Mouse (Mus musculus): Measurements from ENCODE around the gene Rexo1. TPM values are rescaled to one million over a fixed set of nuclear protein-coding genes. Genes with fewer than 3 reads are reported as not detected.

Rexo1 gene
- polyA plus RNA-seq, 2 experiments = 27.9 to 56.4 TPM

- ATAC-seq (ENCODE audit: low FRiP score, low read depth) = peak; percentile 86
- H3K4me3 ChIP-seq (replicated peaks; ENCODE audit: low read length) = peak within 1 kb of the TSS; percentile 86
- 2% methylated on average over 33 of the region's 97 CpGs for WGBS
- no peaks in the 10 kb centered on the region for H3K27me3 ChIP-seq (ENCODE audit: control insufficient read depth, insufficient read depth, low read length)
- H3K4me2 ChIP-seq (replicated peaks; ENCODE audit: low read depth, low read length, severe bottlenecking) = peak within 1 kb of the TSS; percentile 91
- H3K4me1 ChIP-seq (ENCODE audit: control insufficient read depth, insufficient read depth, low read length) = peaks cover 31% of the 10 kb centered on the region
- peak within 1 kb of the TSS; percentile 90 for H3K27ac ChIP-seq (replicated peaks; ENCODE audit: low read depth, low read length)
- peak within 1 kb of the TSS; percentile 76 for H3K9ac ChIP-seq (ENCODE audit: low read depth, low read length, severe bottlenecking)
- peaks cover 6% of the 10 kb centered on the region; the same call in 1 of the 2 replicates for H3K36me3 ChIP-seq (ENCODE audit: control insufficient read depth, insufficient read depth, low read length)
- no peak for TF ChIP-seq POLR2A (IDR thresholded peaks at IDR 0.05; ENCODE audit: borderline replicate concordance, extremely low read depth, insufficient read depth, insufficient read length)
- DNase-seq (ENCODE audit: low spot score) = peak; percentile 96
- no peaks in the 10 kb centered on the region for H3K9me3 ChIP-seq (ENCODE audit: control insufficient read depth, low read length)
Measured at GRCm38 (mm10) chr10:80577195-80578130, 16.1 kb upstream of the Rexo1 start, which contains the start of gene Klf16. Gene Klf16 (minus strand): TSS chr10:80577321.

DNA sequence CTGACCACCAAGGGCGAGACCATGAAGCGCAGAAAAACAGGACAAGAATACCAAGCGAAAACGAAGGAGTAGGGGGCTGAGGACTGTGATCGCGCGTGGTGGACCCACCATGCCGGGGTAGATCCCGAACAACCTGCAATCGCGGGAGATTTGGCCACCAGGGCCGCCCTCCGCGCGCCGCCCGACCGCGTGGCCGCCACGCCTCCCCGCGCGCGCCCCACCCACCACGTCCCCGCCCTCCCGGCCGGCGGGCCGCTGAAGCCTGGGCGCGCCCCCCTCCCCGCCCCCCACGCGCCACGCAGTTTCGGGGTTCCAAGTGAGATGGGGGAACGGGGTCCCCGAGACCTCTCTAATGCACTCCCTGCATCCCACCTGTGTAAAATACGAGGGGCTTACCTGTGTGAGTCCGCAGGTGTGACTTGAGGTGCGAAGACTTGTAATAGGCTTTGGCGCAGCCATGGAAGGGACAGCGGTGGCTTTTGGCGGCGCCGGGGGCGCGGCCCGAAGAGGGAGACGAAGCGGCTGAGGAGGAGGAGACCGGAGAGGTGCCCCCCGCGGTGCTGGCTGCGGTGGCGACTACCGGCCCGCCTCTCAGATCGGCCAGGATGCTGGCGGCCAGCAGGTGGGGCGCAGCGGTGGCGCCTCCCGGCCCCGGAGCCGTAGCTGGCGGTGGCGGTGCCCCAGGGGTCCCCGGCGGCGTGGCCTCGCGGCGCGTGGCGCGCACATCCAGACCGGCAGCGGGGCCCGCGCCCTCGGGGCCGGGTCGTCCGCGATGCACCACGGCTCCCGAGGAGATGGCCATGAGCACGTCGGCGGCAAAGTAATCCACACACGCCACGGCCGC, 15.2 kb upstream of the Rexo1 start:
- DNase-seq (ENCODE audit: low spot score) (peak; percentile 52), ATAC-seq (ENCODE audit: low FRiP score, low read depth) (peak; percentile 13)
- peaks cover 4% of the 10 kb centered on the region; the same call in 1 of the 2 replicates for H3K36me3 ChIP-seq (ENCODE audit: control insufficient read depth, insufficient read depth, low read length)
- peak overlapping the region; percentile 83 for H3K27ac ChIP-seq (replicated peaks; ENCODE audit: low read depth, low read length)
- peak overlapping the region; percentile 86 for H3K4me3 ChIP-seq (replicated peaks; ENCODE audit: low read length)
- H3K4me2 ChIP-seq (replicated peaks; ENCODE audit: low read depth, low read length, severe bottlenecking) = peak overlapping the region; percentile 91
- H3K4me1 ChIP-seq (ENCODE audit: control insufficient read depth, insufficient read depth, low read length) = peaks cover 38% of the 10 kb centered on the region
- peak overlapping the region; percentile 76 for H3K9ac ChIP-seq (ENCODE audit: low read depth, low read length, severe bottlenecking)
- TF ChIP-seq POLR2A (IDR thresholded peaks at IDR 0.05; ENCODE audit: borderline replicate concordance, extremely low read depth, insufficient read depth, insufficient read length) = no peak
- WGBS = 1% methylated on average over 65 of the region's 96 CpGs
- H3K27me3 ChIP-seq (ENCODE audit: control insufficient read depth, insufficient read depth, low read length) = no peaks in the 10 kb centered on the region
- H3K9me3 ChIP-seq (ENCODE audit: control insufficient read depth, low read length) = no peaks in the 10 kb centered on the region

GRCm38 (mm10) chr10:80575925-80576324, 14.6 kb upstream of the Rexo1 start:
- H3K9ac ChIP-seq (ENCODE audit: low read depth, low read length, severe bottlenecking) = peak overlapping the region; percentile 76
- H3K27me3 ChIP-seq (ENCODE audit: control insufficient read depth, insufficient read depth, low read length) = no peaks in the 10 kb centered on the region
- peak overlapping the region; percentile 86 for H3K4me3 ChIP-seq (replicated peaks; ENCODE audit: low read length)
- no peak for TF ChIP-seq POLR2A (IDR thresholded peaks at IDR 0.05; ENCODE audit: borderline replicate concordance, extremely low read depth, insufficient read depth, insufficient read length)
- 17% methylated on average over 17 of the region's 17 CpGs for WGBS
- DNase-seq (ENCODE audit: low spot score) = no peak
- H3K4me2 ChIP-seq (replicated peaks; ENCODE audit: low read depth, low read length, severe bottlenecking) = peak overlapping the region; percentile 91
- no peaks in the 10 kb centered on the region for H3K36me3 ChIP-seq (ENCODE audit: control insufficient read depth, insufficient read depth, low read length)
- no peaks in the 10 kb centered on the region for H3K9me3 ChIP-seq (ENCODE audit: control insufficient read depth, low read length)
- ATAC-seq (ENCODE audit: low FRiP score, low read depth) = no peak
- H3K27ac ChIP-seq (replicated peaks; ENCODE audit: low read depth, low read length) = no peak overlapping the region
- H3K4me1 ChIP-seq (ENCODE audit: control insufficient read depth, insufficient read depth, low read length) = peaks cover 44% of the 10 kb centered on the region

DNA sequence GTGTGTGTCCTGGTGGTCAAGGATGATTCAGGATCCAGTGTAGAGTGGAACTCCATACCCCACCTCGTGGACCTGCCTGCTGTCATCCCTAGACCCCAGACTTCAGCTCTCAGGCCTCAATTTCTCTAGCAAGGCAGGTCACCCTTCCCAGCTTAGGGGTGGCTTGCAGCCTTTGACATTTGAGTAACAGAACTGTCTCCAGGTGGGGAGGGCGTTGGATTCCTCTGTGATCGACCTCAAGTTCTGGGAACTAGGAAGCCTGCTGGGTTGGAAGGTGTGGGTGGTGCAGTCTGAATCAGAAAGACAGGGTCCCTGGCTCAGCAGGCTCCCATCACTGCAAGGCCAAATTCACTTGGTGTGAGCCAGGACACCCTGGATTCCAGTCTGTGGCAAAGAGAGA, 13.5 kb upstream of the Rexo1 start:
- WGBS = 79% methylated on average over 3 of the region's 3 CpGs
- TF ChIP-seq POLR2A (IDR thresholded peaks at IDR 0.05; ENCODE audit: borderline replicate concordance, extremely low read depth, insufficient read depth, insufficient read length) = no peak
- Histone ChIP-seq H3K9ac (ENCODE audit: low read depth, low read length, severe bottlenecking) (no peak overlapping the region; the same call in 1 of the 2 replicates), H3K4me2 (replicated peaks; ENCODE audit: low read depth, low read length, severe bottlenecking) (no peak overlapping the region), H3K4me3 (replicated peaks; ENCODE audit: low read length) (peak overlapping the region; percentile 86; the same call in 1 of the 2 replicates), H3K4me1 (ENCODE audit: control insufficient read depth, insufficient read depth, low read length) (peaks cover 50% of the 10 kb centered on the region), H3K36me3 (ENCODE audit: control insufficient read depth, insufficient read depth, low read length) (no peaks in the 10 kb centered on the region), H3K27ac (replicated peaks; ENCODE audit: low read depth, low read length) (no peak overlapping the region), H3K27me3 (ENCODE audit: control insufficient read depth, insufficient read depth, low read length) (no peaks in the 10 kb centered on the region), H3K9me3 (ENCODE audit: control insufficient read depth, low read length) (no peaks in the 10 kb centered on the region)
- DNase-seq (ENCODE audit: low spot score) (no peak), ATAC-seq (ENCODE audit: low FRiP score, low read depth) (no peak)

DNA sequence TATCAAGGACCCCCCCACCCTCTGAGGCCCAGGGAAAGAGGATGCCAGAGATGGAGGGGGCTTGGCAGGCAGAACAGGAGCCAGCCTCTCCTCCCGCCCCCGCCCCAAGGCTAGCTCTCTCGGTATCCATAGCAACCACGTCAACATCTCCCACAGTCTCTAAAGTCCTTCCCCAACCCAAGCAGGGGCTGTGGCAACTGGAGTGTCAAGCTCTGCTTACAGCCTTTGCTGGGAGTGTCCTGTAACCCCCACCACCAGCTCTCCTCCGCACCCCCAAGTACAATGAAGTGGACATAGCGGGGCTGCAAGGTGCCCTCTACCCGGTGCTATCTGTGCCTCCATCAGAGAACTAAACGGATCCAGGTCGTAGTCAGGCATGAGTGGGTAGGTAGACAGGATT, 12.6 kb upstream of the Rexo1 start:
- H3K36me3 ChIP-seq (ENCODE audit: control insufficient read depth, insufficient read depth, low read length) = no peaks in the 10 kb centered on the region
- H3K9me3 ChIP-seq (ENCODE audit: control insufficient read depth, low read length) = no peaks in the 10 kb centered on the region
- H3K27me3 ChIP-seq (ENCODE audit: control insufficient read depth, insufficient read depth, low read length) = no peaks in the 10 kb centered on the region
- ATAC-seq (ENCODE audit: low FRiP score, low read depth) = no peak
- 58% methylated on average over 9 of the region's 9 CpGs for WGBS
- H3K4me2 ChIP-seq (replicated peaks; ENCODE audit: low read depth, low read length, severe bottlenecking) = no peak overlapping the region
- DNase-seq (ENCODE audit: low spot score) = no peak
- H3K9ac ChIP-seq (ENCODE audit: low read depth, low read length, severe bottlenecking) = no peak overlapping the region
- no peak for TF ChIP-seq POLR2A (IDR thresholded peaks at IDR 0.05; ENCODE audit: borderline replicate concordance, extremely low read depth, insufficient read depth, insufficient read length)
- H3K4me3 ChIP-seq (replicated peaks; ENCODE audit: low read length) = no peak overlapping the region
- H3K27ac ChIP-seq (replicated peaks; ENCODE audit: low read depth, low read length) = no peak overlapping the region
- peaks cover 53% of the 10 kb centered on the region for H3K4me1 ChIP-seq (ENCODE audit: control insufficient read depth, insufficient read depth, low read length)
